Mouse (Mus musculus): ENCODE results near the gene Ppm1g.

DNA sequence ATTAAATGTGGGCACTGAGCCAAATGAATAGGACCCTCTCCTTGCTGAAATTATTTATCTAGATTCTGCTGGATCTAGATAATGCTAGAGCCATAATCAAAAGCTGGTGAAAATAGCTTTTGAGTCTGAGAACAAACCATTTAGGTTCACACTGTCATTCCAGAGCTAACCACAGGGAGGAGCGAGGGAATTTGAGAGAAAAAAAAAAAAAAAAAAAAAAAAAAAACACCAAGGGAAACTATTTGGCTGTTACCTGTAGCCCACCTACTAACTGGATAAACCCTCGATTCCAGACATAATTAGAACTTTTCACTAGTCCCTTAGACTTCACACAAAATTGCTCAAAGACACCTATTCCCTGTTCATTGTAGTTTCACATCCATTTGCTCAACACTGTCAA lies 1.4 kb downstream of the Ppm1g start:
- TF ChIP-seq CTCF (IDR thresholded peaks at IDR 0.05; ENCODE audit: control insufficient read depth, insufficient read depth, insufficient read length) = no peak
- no peak for TF ChIP-seq USF1 (IDR thresholded peaks at IDR 0.05; ENCODE audit: low read depth)
- TF ChIP-seq MAX (IDR thresholded peaks at IDR 0.05) = no peak
